Mouse (Mus musculus): Measurements from ENCODE around the gene Aff3.
A peak's percentile ranks its signal among the peaks of the same experiment; 100 is the strongest.

Aff3 gene

GRCm38 (mm10) chr1:38181020-38181550 lies 483.7 kb downstream of the Aff3 start:
- peak; percentile 18 for DNase-seq (ENCODE audit: low read depth, low spot score)

- DNase-seq (ENCODE audit: low read depth, low spot score), result no peak
Observed at GRCm38 (mm10) chr1:38178929-38179328, 485.8 kb downstream of the Aff3 start.

- DNase-seq (ENCODE audit: low read depth, low spot score), result no peak
Observed at GRCm38 (mm10) chr1:38176077-38176476, 488.7 kb downstream of the Aff3 start.

DNA sequence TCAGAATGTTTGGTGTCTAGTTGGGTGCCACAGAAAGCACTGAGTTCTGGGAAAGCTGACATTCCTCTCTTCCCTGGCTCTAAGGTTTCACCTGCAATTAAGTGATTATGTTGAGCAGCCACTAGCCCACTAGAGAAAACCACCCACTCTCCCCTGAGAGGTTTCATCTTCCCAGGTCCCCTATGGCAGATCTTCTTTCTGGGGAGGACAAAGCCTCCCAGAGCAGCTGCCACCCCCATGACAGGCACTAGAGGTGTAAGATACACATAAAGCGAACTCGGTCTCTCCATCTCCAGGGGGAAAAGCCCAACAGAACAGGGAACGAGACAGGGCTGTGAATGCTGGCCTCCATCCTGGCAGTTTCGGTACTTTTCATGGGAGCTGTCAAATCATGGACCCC lies 492.9 kb downstream of the Aff3 start:
- no peak for DNase-seq (ENCODE audit: low read depth, low spot score)

DNA sequence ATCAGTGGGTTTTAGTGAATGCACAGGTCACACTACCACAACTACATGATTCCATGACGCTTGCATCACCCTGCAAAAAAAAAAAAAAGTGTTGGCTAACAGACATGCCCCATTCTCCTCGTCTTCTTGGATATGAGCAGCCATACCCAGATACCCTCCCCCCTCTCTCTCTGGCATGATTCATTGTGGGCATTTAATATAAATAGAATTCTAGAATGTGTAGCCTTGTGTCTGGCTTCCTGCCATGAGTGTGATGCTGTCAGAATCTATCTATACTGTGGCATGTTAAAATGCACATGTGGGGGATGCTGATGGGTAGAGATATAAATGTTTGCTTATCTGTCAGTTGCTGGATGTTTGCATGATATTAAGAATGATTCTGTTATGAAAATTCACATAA lies 499.1 kb downstream of the Aff3 start:
- no peak for DNase-seq (ENCODE audit: low read depth, low spot score)

GRCm38 (mm10) chr1:38150086-38150485 lies 514.7 kb downstream of the Aff3 start:
- DNase-seq (ENCODE audit: low read depth, low spot score), result no peak

DNA sequence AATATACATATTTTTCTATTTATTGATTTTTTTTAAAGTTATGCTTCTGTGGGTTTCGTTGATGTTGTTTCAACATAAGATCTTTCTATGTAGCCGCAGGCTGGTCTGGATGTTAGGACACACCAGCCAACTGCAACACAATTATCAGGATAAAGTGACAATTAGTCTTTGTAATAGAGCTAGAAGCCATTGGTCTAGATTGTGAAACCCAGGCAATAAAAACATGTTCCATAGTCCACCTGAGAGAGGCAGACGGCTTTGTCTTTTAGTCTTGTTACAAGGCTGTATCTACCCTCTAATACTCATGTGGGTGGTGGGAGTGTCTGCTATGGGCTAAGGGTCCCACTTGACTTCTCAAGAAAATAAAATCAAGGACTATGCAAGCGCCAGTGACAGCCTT lies 518.7 kb downstream of the Aff3 start:
- DNase-seq (ENCODE audit: low read depth, low spot score), result no peak

DNA sequence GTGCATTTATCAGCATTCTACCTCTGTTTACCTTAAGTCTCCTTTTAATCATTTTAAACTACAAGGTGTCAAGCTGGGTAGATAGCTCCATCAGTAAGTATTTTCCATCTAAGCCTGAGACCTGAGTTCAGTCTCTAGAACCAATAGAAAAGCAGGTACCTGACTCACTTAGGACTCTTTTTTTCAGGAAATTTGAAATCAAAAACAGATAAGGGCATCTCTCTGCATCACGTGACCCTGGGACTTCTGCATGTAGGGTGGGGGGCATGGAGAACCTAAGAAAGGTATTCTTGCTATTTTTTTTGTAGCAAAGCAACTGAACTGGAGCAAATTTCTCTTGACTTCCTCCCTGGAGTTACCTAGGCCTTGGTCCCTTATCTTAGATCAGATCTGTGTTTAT lies 523.4 kb downstream of the Aff3 start:
- DNase-seq (ENCODE audit: low read depth, low spot score), result no peak

DNA sequence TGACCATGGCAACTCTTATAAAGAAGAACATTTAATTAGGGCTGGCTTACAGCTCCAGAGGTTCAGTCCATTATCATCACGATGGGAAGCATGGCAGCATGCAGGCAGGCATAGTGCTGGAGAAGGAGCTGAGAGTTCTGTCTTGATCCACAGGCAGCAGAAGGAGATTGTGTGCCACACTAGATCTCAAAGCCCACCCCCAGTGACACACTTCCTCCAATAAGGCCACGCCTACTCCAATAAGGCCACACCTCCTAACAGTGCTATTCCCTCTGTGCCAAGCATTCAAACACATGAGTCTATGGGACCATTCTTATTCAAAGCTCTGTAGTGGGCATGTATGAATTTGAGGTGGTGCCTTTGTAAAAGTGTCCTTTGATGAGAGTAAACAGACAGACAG lies 523.8 kb downstream of the Aff3 start:
- peak; percentile 10 for DNase-seq (ENCODE audit: low read depth, low spot score)

DNA sequence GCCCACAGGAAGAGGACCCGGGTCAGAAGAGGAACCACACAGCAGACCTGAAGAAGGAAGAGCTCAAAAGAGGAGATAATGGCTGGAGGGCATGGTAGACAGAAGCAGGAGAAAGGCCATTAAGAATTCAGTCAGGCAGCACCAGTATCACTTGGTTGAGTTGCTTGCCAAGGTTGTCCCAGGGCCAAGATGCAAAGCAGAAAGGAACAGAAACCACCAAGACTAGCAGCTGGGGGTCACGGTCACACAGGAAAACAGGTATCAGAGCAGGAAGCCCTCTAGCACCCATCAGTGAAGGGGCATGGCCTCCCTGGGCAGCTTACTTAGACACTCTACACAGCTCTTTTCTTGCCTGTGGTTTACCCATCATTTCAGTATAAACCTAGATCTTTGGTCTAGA lies 525.4 kb downstream of the Aff3 start:
- no peak for DNase-seq (ENCODE audit: low read depth, low spot score)

DNA sequence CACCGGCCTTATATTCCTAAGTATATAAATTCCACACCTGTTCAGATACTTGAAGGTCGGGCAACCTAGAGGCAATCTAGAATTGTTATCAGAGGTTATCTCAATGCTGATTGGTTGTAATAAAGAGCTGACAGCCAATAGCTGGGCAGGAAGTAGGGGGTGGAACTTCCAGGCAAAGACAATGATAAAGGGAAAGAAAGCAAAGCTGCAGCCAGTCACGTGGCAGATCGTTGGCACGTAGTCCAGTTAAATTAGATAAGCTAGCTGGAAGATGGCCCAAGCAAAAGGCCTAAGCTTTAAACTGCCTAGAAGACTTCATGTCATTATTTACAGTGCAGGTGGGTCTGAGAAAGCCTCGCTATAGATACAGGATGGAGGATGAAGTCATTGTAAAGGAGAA lies 531.8 kb downstream of the Aff3 start:
- peak; percentile 29 for DNase-seq (ENCODE audit: low read depth, low spot score)

GRCm38 (mm10) chr1:38130715-38131483 lies 533.9 kb downstream of the Aff3 start:
- DNase-seq (ENCODE audit: low read depth, low spot score), result peak; percentile 77

- peak; percentile 90 for DNase-seq (ENCODE audit: low read depth, low spot score)
Observed at GRCm38 (mm10) chr1:38129501-38130267, 535.1 kb downstream of the Aff3 start, which contains the start of gene Rev1. Gene Rev1, minus strand, starts transcription at chr1:38129801.

GRCm38 (mm10) chr1:38128919-38129436 lies 535.8 kb downstream of the Aff3 start:
- DNase-seq (ENCODE audit: low read depth, low spot score), result peak; percentile 45

All from ZHBTc4 (cell line).